Mouse (Mus musculus): ENCODE measurements at regions not wholly inside any gene's neighbourhood (a gene's known extent, or its start where the extent isn't known, plus 50 kb on each side); places are given as distances from the start of the nearest gene placed in this dataset.
"Not testable (repeated sequence)": the region's sequence is repeated elsewhere in the genome, so short reads cannot be mapped to it uniquely, and the experiment has no call there.

GRCm38 (mm10) chr13:57043316-57043974, 147.7 kb upstream of the Trpc7 start:
- WGBS, result 64% methylated on average over 15 of the region's 15 CpGs
- H3K4me2 ChIP-seq, result no peak overlapping the region

GRCm38 (mm10) chr13:57042514-57042913, 146.7 kb upstream of the Trpc7 start:
- no peaks in the 10 kb centered on the region for H3K27me3 ChIP-seq
- no peaks in the 10 kb centered on the region for H3K4me1 ChIP-seq
- no peak overlapping the region for H3K27ac ChIP-seq
- H3K9me3 ChIP-seq, result 0 out of 2 replicates have a peak, but pooled peaks cover 2% of the 10 kb centered on the region
- no peak overlapping the region for H3K4me3 ChIP-seq
- no peaks in the 10 kb centered on the region for H3K36me3 ChIP-seq
- no peak overlapping the region for H3K4me2 ChIP-seq
- WGBS, result 63% methylated on average over 5 of the region's 5 CpGs
- H3K9ac ChIP-seq, result no peak overlapping the region
- ATAC-seq (ENCODE audit: borderline replicate concordance, extremely low read depth, low FRiP score, low TSS enrichment), result no peak

More at GRCm38 (mm10) chr13:57043316-57043974, 147.7 kb upstream of the Trpc7 start:
- H3K9ac ChIP-seq, result no peak overlapping the region
- no peaks in the 10 kb centered on the region for H3K36me3 ChIP-seq
- no peak for ATAC-seq (ENCODE audit: borderline replicate concordance, extremely low read depth, low FRiP score, low TSS enrichment)
- no peaks in the 10 kb centered on the region for H3K4me1 ChIP-seq
- 0 out of 2 replicates have a peak, but pooled peaks cover 2% of the 10 kb centered on the region for H3K9me3 ChIP-seq
- no peaks in the 10 kb centered on the region for H3K27me3 ChIP-seq
- H3K4me3 ChIP-seq, result no peak overlapping the region
- H3K27ac ChIP-seq, result no peak overlapping the region

- no peaks in the 10 kb centered on the region for H3K27me3 ChIP-seq
- H3K9me3 ChIP-seq, result no peaks in the 10 kb centered on the region
- H3K4me3 ChIP-seq, result no peak overlapping the region
- no peak overlapping the region for H3K4me2 ChIP-seq
- no peak overlapping the region for H3K27ac ChIP-seq
- no peaks in the 10 kb centered on the region for H3K4me1 ChIP-seq
- no peak overlapping the region for H3K9ac ChIP-seq
- WGBS, result 67% methylated on average over 4 of the region's 4 CpGs
- no peak for ATAC-seq (ENCODE audit: borderline replicate concordance, extremely low read depth, low FRiP score, low TSS enrichment)
- H3K36me3 ChIP-seq, result no peaks in the 10 kb centered on the region
Measured at GRCm38 (mm10) chr13:57032871-57033270, 137.1 kb upstream of the Trpc7 start.

- H3K36me3 ChIP-seq, result no peaks in the 10 kb centered on the region
- no peak overlapping the region for H3K4me2 ChIP-seq
- no peak overlapping the region for H3K27ac ChIP-seq
- H3K27me3 ChIP-seq, result no peaks in the 10 kb centered on the region
- no peaks in the 10 kb centered on the region for H3K4me1 ChIP-seq
- H3K4me3 ChIP-seq, result no peak overlapping the region
- ATAC-seq (ENCODE audit: borderline replicate concordance, extremely low read depth, low FRiP score, low TSS enrichment), result no peak
- no peak overlapping the region for H3K9ac ChIP-seq
- WGBS, result 60% methylated on average over 11 of the region's 11 CpGs
- no peaks in the 10 kb centered on the region for H3K9me3 ChIP-seq
Measured at GRCm38 (mm10) chr13:57017553-57018341, 122.0 kb upstream of the Trpc7 start.

- Histone ChIP-seq H3K4me1 (no peaks in the 10 kb centered on the region), H3K9me3 (no peaks in the 10 kb centered on the region), H3K4me2 (no peak overlapping the region), H3K4me3 (no peak overlapping the region), H3K36me3 (no peaks in the 10 kb centered on the region), H3K27ac (no peak overlapping the region), H3K9ac (no peak overlapping the region), H3K27me3 (no peaks in the 10 kb centered on the region)
- no peak for ATAC-seq (ENCODE audit: borderline replicate concordance, extremely low read depth, low FRiP score, low TSS enrichment)
- 39% methylated on average over 13 of the region's 13 CpGs for WGBS
Measured at GRCm38 (mm10) chr13:57016465-57017272, 120.9 kb upstream of the Trpc7 start.

GRCm38 (mm10) chr13:57007236-57007635, 111.4 kb upstream of the Trpc7 start:
- 87% methylated on average over 8 of the region's 8 CpGs for WGBS

GRCm38 (mm10) chr13:57003565-57004132, 107.9 kb upstream of the Trpc7 start:
- Histone ChIP-seq H3K9me3 (no peaks in the 10 kb centered on the region), H3K4me2 (no peak overlapping the region), H3K4me1 (no peaks in the 10 kb centered on the region), H3K27me3 (no peaks in the 10 kb centered on the region), H3K4me3 (no peak overlapping the region), H3K27ac (no peak overlapping the region), H3K9ac (no peak overlapping the region), H3K36me3 (no peaks in the 10 kb centered on the region)
- no peak for ATAC-seq (ENCODE audit: borderline replicate concordance, extremely low read depth, low FRiP score, low TSS enrichment)
- WGBS, result 21% methylated on average over 8 of the region's 8 CpGs

More at GRCm38 (mm10) chr13:57007236-57007635, 111.4 kb upstream of the Trpc7 start:
- not testable (repeated sequence) for ATAC-seq (ENCODE audit: borderline replicate concordance, extremely low read depth, low FRiP score, low TSS enrichment); H3K9me3 ChIP-seq; H3K27ac ChIP-seq; H3K9ac ChIP-seq; H3K4me3 ChIP-seq; H3K27me3 ChIP-seq; H3K36me3 ChIP-seq; H3K4me1 ChIP-seq; H3K4me2 ChIP-seq

GRCm38 (mm10) chr13:56992022-56992421, 96.2 kb upstream of the Trpc7 start:
- Histone ChIP-seq H3K9ac (no peak overlapping the region), H3K36me3 (no peaks in the 10 kb centered on the region), H3K4me1 (no peaks in the 10 kb centered on the region), H3K4me2 (no peak overlapping the region), H3K4me3 (no peak overlapping the region), H3K27me3 (no peaks in the 10 kb centered on the region), H3K9me3 (no peaks in the 10 kb centered on the region), H3K27ac (no peak overlapping the region)
- no peak for ATAC-seq (ENCODE audit: borderline replicate concordance, extremely low read depth, low FRiP score, low TSS enrichment)

GRCm38 (mm10) chr13:56974063-56974462, 78.3 kb upstream of the Trpc7 start:
- H3K36me3 ChIP-seq, result no peaks in the 10 kb centered on the region
- no peak overlapping the region for H3K4me3 ChIP-seq
- no peaks in the 10 kb centered on the region for H3K4me1 ChIP-seq
- WGBS, result 69% methylated on average over 3 of the region's 3 CpGs
- no peak overlapping the region for H3K4me2 ChIP-seq
- no peaks in the 10 kb centered on the region for H3K27me3 ChIP-seq
- ATAC-seq (ENCODE audit: borderline replicate concordance, extremely low read depth, low FRiP score, low TSS enrichment), result no peak
- no peak overlapping the region for H3K27ac ChIP-seq
- H3K9me3 ChIP-seq, result no peaks in the 10 kb centered on the region
- no peak overlapping the region for H3K9ac ChIP-seq

- 40% methylated on average over 5 of the region's 5 CpGs for WGBS
Measured at GRCm38 (mm10) chr13:56955358-56955757, 59.6 kb upstream of the Trpc7 start.

GRCm38 (mm10) chr13:56948086-56948485, 52.3 kb upstream of the Trpc7 start:
- no peak overlapping the region for H3K4me3 ChIP-seq
- H3K27me3 ChIP-seq, result no peaks in the 10 kb centered on the region
- no peak overlapping the region for H3K27ac ChIP-seq
- no peak for ATAC-seq (ENCODE audit: borderline replicate concordance, extremely low read depth, low FRiP score, low TSS enrichment)
- H3K9ac ChIP-seq, result no peak overlapping the region
- H3K9me3 ChIP-seq, result no peaks in the 10 kb centered on the region
- H3K4me2 ChIP-seq, result no peak overlapping the region
- no peaks in the 10 kb centered on the region for H3K36me3 ChIP-seq
- no peaks in the 10 kb centered on the region for H3K4me1 ChIP-seq
- WGBS, result 82% methylated on average over 6 of the region's 6 CpGs

More at GRCm38 (mm10) chr13:56955358-56955757, 59.6 kb upstream of the Trpc7 start:
- H3K9ac ChIP-seq, result no peak overlapping the region
- H3K36me3 ChIP-seq, result no peaks in the 10 kb centered on the region
- no peaks in the 10 kb centered on the region for H3K9me3 ChIP-seq
- no peaks in the 10 kb centered on the region for H3K27me3 ChIP-seq
- no peak overlapping the region for H3K27ac ChIP-seq
- H3K4me3 ChIP-seq, result no peak overlapping the region
- ATAC-seq (ENCODE audit: borderline replicate concordance, extremely low read depth, low FRiP score, low TSS enrichment), result no peak
- no peaks in the 10 kb centered on the region for H3K4me1 ChIP-seq
- H3K4me2 ChIP-seq, result no peak overlapping the region

Data from lung, embryonic 15.5 days (tissue).